Mouse (Mus musculus) E14TG2a.4 (cell line): ENCODE results near the gene Stat5a.

Experiments used
- CTCF ChIP-seq: conservative IDR thresholded peaks from 2 replicates; pipeline ENCODE4 v1.5.1; 2014; ENCODE audit warnings: low read length
- NANOG ChIP-seq: IDR thresholded peaks from 2 replicates; pipeline ENCODE4 v1.6.1; 2014; ENCODE audit warnings: borderline replicate concordance, low read length, mixed read lengths

- TF ChIP-seq CTCF (no peak), NANOG (no peak)
Measured at GRCm38 (mm10) chr11:100918007-100918406, 58.9 kb downstream of the Stat5a start.
